Mouse (Mus musculus): ENCODE results near the gene Pcbp3. TPM values are rescaled to one million over a fixed set of nuclear protein-coding genes. Genes with fewer than 3 reads are reported as not detected.
A peak's percentile ranks its signal among the peaks of the same experiment; 100 is the strongest.
"Not testable (repeated sequence)": the region's sequence is repeated elsewhere in the genome, so short reads cannot be mapped to it uniquely, and the experiment has no call there.

The Pcbp3 gene
- polyA plus RNA-seq, 1 experiment: 27.2 TPM

DNA sequence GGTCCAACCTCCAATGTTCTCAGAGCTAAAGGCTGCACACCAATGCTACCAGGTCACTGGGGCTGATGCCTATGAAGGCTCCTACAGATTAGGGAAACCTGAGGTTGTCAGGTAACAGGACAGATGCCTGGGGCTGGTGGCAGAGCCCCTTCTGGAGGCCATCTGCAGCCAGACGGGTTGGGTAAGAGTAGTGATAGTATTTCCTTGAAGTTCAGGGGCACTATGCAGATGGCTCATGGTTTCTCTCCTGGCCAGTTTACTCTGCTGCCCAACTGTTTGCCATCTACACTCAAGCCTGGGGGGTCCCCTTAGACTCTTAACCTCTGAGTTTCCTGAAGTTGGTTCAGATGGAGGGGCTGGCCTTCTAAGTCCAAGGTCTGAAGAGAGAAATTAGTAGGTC is 195.5 kb downstream of the Pcbp3 start:
- Histone ChIP-seq H3K4me1 (ENCODE audit: control insufficient read depth, insufficient read depth, low read length) (no peaks in the 10 kb centered on the region), H3K4me3 (replicated peaks; ENCODE audit: extremely low read depth, low read depth, low read length) (no peak overlapping the region)
- TF ChIP-seq CTCF (IDR thresholded peaks at IDR 0.05; ENCODE audit: insufficient read depth, low read length) (no peak), POLR2A (IDR thresholded peaks at IDR 0.05; ENCODE audit: borderline replicate concordance, extremely low read depth, low read depth, low read length) (no peak)
- WGBS: 100% methylated on average over 1 of the region's 1 CpGs
- DNase-seq: no peak

DNA sequence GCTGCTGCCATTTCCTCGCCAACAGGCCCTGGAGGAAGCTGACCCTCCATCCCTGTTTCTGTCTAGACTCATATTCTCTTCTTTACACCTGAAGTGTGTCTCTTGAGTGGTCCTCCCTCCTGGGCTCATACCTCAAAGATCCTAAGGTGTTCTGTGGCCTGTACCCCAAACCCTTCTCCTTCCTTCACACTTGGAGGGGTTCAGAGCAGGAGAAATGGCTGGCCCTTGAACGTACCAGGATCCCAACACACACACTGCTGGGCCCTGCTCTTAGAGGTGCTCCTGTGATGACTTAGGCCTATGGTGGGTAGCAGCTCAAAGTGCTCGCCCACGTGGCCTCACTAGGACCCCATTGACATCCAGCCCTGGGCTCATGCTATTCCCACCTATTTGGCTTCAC is 196.8 kb downstream of the Pcbp3 start:
- 92% methylated on average over 4 of the region's 4 CpGs for WGBS
- no peak overlapping the region for H3K4me3 ChIP-seq (replicated peaks; ENCODE audit: extremely low read depth, low read depth, low read length)
- no peaks in the 10 kb centered on the region for H3K4me1 ChIP-seq (ENCODE audit: control insufficient read depth, insufficient read depth, low read length)
- TF ChIP-seq POLR2A (IDR thresholded peaks at IDR 0.05; ENCODE audit: borderline replicate concordance, extremely low read depth, low read depth, low read length) (no peak), CTCF (IDR thresholded peaks at IDR 0.05; ENCODE audit: insufficient read depth, low read length) (no peak)
- no peak for DNase-seq

DNA sequence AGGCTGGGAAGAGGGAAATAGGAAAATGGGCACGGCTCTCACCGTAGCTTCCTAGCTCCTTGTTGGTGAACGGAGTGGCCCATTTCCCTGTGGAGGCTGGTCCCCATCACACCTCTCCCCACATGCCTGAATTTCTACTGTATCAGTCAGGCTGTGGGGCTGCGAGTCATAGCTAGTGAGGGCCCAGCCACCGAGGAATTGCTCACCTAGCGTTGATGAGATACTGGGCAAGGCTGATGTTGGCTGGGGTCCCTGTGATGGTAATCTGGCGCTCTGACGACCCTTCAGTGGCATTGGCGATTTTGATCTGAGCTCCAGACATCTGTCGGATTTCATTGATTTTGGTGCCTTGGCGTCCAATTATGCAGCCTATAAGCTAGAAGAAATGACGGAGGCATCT is 198.7 kb downstream of the Pcbp3 start:
- no peak overlapping the region for H3K4me3 ChIP-seq (replicated peaks; ENCODE audit: extremely low read depth, low read depth, low read length)

DNA sequence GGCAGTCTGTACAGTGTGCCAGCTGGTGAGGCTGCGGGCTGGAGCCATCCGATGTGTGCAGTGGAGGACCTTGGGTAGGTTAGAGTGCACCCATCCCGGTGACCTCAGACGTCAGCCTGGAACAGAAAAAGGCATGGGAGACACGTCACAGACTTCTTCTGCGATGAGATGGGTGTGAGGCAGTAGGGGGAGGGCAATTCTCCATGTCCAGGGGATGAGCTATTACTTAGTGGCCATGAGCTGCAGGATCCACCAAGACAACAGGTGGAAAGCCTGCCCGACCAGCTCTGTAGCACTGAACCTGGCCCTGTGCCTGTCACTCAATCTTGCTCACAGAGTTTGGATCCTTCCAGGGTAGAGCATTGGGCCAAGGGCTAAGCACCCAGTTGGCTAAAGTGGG is 199.3 kb downstream of the Pcbp3 start:
- WGBS: 85% methylated on average over 7 of the region's 7 CpGs
- no peak overlapping the region for H3K4me3 ChIP-seq (replicated peaks; ENCODE audit: extremely low read depth, low read depth, low read length)
- DNase-seq: no peak
- TF ChIP-seq CTCF (IDR thresholded peaks at IDR 0.05; ENCODE audit: insufficient read depth, low read length) (no peak), POLR2A (IDR thresholded peaks at IDR 0.05; ENCODE audit: borderline replicate concordance, extremely low read depth, low read depth, low read length) (no peak)
- no peaks in the 10 kb centered on the region for H3K4me1 ChIP-seq (ENCODE audit: control insufficient read depth, insufficient read depth, low read length)

More for the DNA sequence above, 198.7 kb downstream of the Pcbp3 start:
- TF ChIP-seq CTCF (IDR thresholded peaks at IDR 0.05; ENCODE audit: insufficient read depth, low read length) (no peak), POLR2A (IDR thresholded peaks at IDR 0.05; ENCODE audit: borderline replicate concordance, extremely low read depth, low read depth, low read length) (no peak)
- no peak for DNase-seq
- H3K4me1 ChIP-seq (ENCODE audit: control insufficient read depth, insufficient read depth, low read length): no peaks in the 10 kb centered on the region
- 92% methylated on average over 12 of the region's 12 CpGs for WGBS

DNA sequence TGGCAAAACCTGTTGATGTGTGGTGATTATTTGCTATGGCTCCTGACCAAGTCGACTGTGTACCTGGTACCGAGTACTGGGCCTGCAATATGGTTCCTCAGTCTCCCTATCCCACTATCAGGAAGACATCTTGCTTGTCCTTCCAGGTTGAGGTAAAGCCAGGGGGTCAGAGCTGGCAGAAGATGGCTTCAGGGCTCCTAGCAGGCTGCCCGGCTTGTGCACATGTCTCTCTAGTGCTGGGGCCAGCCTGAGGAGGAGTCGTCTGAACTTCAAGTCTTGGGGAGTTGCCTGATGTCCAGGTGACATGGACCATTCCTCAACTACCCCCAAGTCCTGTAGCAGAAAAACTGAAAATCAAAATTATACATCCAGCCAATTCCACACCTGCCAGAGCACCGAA is 201.8 kb downstream of the Pcbp3 start:
- WGBS: 85% methylated on average over 5 of the region's 5 CpGs
- H3K4me1 ChIP-seq (ENCODE audit: control insufficient read depth, insufficient read depth, low read length): no peaks in the 10 kb centered on the region
- no peak for TF ChIP-seq CTCF (IDR thresholded peaks at IDR 0.05; ENCODE audit: insufficient read depth, low read length)
- no peak for TF ChIP-seq POLR2A (IDR thresholded peaks at IDR 0.05; ENCODE audit: borderline replicate concordance, extremely low read depth, low read depth, low read length)

DNA sequence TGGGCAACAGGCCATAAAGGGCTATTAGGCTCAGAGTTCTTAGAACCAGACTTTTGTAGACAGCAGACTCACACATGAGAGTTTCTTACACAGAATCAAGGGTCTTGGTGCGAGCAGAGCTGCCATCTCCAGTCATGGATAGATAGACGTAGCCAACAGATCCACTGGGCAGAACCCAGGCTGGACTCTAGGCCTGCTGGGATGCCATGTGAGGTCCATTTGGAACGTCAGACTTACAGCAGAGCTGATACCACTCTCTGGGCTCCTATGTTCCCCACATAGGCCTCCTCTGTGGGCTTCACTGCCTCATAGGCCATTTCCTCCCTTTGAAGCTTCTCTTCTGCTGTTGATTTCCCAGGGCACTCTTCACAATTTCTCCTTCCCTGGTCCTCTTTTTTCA is 208.0 kb downstream of the Pcbp3 start:
- H3K4me3 ChIP-seq (replicated peaks; ENCODE audit: extremely low read depth, low read depth, low read length): no peak overlapping the region
- no peak for TF ChIP-seq CTCF (IDR thresholded peaks at IDR 0.05; ENCODE audit: insufficient read depth, low read length)
- TF ChIP-seq POLR2A (IDR thresholded peaks at IDR 0.05; ENCODE audit: borderline replicate concordance, extremely low read depth, low read depth, low read length): no peak
- DNase-seq: no peak
- no peaks in the 10 kb centered on the region for H3K4me1 ChIP-seq (ENCODE audit: control insufficient read depth, insufficient read depth, low read length)
- 77% methylated on average over 3 of the region's 3 CpGs for WGBS

More for the DNA sequence above, 201.8 kb downstream of the Pcbp3 start:
- DNase-seq: no peak
- H3K4me3 ChIP-seq (replicated peaks; ENCODE audit: extremely low read depth, low read depth, low read length): no peak overlapping the region

DNA sequence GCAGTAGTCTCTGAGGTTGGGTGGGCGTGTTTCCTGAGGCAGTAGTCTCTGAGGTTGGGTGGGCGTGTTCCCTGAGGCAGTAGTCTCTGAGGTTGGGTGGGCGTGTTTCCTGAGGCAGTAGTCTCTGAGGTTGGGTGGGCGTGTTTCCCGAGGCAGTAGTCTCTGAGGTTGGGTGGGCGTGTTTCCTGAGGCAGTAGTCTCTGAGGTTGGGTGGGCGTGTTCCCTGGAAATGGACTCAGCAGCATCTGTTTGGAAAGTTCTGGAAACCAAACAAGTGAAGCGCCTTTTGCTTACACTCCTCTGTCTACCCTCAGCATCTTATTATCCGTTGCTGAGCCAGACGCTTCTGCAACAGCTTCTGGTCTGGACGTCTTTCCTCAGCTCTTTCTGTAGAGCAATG is 217.4 kb downstream of the Pcbp3 start:
- not testable (repeated sequence) for H3K4me3 ChIP-seq (replicated peaks; ENCODE audit: extremely low read depth, low read depth, low read length); H3K4me1 ChIP-seq (ENCODE audit: control insufficient read depth, insufficient read depth, low read length); DNase-seq
- 33% methylated on average over 11 of the region's 11 CpGs for WGBS

DNA sequence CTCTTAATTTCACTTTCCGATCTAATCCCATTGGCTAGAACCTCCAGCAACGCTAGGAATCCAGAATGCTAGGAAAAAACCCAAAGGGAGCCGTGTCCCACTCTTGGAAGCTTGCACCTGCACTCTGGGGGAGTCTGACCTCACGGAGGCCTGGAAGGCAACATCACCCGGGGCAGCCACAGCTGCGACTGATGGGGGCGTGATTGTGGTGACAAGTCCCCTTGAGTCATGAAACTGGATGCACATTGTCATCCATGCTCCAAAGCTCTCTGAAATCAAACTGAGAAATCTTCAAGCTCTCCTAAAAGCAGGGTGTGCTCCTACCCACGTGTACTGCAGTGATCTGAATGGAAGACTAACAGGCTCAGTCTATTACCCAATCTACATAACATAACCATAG is 224.9 kb downstream of the Pcbp3 start:
- Histone ChIP-seq H3K4me1 (ENCODE audit: control insufficient read depth, insufficient read depth, low read length) (0 out of 2 replicates have a peak, but pooled peaks cover 2% of the 10 kb centered on the region), H3K4me3 (replicated peaks; ENCODE audit: extremely low read depth, low read depth, low read length) (no peak overlapping the region)
- no peak for DNase-seq
- 62% methylated on average over 8 of the region's 8 CpGs for WGBS
- TF ChIP-seq CTCF (IDR thresholded peaks at IDR 0.05; ENCODE audit: insufficient read depth, low read length): no peak
- no peak for TF ChIP-seq POLR2A (IDR thresholded peaks at IDR 0.05; ENCODE audit: borderline replicate concordance, extremely low read depth, low read depth, low read length)

DNA sequence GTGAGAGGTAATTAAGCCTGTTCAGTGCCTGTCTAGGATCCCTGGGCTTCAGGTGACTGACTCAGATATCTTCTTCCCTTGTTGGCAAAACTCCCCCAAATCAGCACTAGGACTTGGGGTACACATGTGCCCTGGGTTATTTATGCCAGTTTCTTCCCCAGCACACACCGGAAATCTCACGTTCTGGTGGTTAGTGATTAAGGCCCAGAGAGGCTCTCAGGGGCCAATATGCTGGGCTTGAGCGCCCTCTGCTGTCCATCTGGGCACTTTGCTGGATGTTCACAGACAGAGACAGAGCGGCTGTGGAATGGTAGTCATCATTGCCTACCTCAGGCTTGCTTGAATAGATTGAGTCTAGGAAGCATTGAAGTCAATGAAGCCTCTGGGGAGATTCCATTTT is 226.7 kb downstream of the Pcbp3 start:
- peak; percentile 71 for DNase-seq
- 3% methylated on average over 4 of the region's 4 CpGs for WGBS
- no peak overlapping the region for H3K4me3 ChIP-seq (replicated peaks; ENCODE audit: extremely low read depth, low read depth, low read length)

DNA sequence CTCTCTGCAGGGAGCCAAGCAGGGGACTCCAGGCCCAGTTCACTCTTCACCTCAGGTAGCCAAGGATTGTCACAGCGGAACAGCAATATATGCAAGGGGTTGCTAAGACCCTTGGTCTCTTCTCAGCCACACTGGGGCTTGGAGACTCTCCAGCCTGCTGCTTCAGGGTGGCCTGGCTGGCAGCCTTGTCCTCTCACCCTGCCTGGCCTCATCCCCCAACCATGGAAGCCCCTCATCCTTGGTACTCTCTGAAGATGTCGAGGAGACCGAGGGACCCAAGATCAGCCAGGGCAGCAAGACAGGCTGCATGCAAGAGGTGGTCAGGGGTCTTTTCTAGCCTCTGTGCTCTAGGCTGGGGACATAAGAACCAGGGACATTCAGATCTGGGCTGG is 228.0 kb downstream of the Pcbp3 start:
- Histone ChIP-seq H3K4me1 (ENCODE audit: control insufficient read depth, insufficient read depth, low read length) (0 out of 2 replicates have a peak, but pooled peaks cover 2% of the 10 kb centered on the region), H3K4me3 (replicated peaks; ENCODE audit: extremely low read depth, low read depth, low read length) (no peak overlapping the region)
- no peak for TF ChIP-seq CTCF (IDR thresholded peaks at IDR 0.05; ENCODE audit: insufficient read depth, low read length)
- no peak for TF ChIP-seq POLR2A (IDR thresholded peaks at IDR 0.05; ENCODE audit: borderline replicate concordance, extremely low read depth, low read depth, low read length)
- DNase-seq: no peak
- 50% methylated on average over 3 of the region's 3 CpGs for WGBS

More for the DNA sequence above, 226.7 kb downstream of the Pcbp3 start:
- TF ChIP-seq CTCF (IDR thresholded peaks at IDR 0.05; ENCODE audit: insufficient read depth, low read length) (peak; percentile 90), POLR2A (IDR thresholded peaks at IDR 0.05; ENCODE audit: borderline replicate concordance, extremely low read depth, low read depth, low read length) (no peak)
- 0 out of 2 replicates have a peak, but pooled peaks cover 2% of the 10 kb centered on the region for H3K4me1 ChIP-seq (ENCODE audit: control insufficient read depth, insufficient read depth, low read length)

All from lung, adult 2 months (tissue).